Mouse (Mus musculus) embryo, embryonic 11 days (tissue): ENCODE results near the gene Uxs1.

Experiments used
- DNase-seq: peaks from one replicate; pipeline ENCODE4 v3.0.0-alpha.2; 2015

Uxs1 gene

DNA sequence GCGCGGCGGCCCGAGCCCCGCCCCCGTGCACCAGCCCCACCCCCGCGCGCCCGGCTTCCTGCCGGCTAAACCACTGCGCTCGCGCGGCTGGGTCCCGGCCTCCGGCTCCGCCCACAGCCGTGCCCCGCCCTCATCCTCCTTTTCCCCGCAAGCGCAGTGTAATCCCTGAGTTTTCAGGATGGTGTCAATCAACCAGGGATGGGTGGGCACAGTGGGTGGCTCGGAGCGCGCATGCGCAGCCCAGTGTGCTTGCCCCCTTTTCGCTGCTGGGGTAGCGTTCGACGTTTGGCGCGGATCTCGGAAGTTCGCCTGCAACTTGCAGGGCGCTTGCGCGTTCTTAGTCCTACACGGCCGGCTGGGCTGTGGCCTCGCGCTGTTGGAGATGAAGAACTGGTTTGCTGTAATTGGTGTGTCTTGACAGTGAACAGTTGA is at the start of gene Uxs1:
Gene Uxs1 (minus strand): TSS at position 38 of the 432 bp plus-strand sequence.
- peak; percentile 97 for DNase-seq

DNA sequence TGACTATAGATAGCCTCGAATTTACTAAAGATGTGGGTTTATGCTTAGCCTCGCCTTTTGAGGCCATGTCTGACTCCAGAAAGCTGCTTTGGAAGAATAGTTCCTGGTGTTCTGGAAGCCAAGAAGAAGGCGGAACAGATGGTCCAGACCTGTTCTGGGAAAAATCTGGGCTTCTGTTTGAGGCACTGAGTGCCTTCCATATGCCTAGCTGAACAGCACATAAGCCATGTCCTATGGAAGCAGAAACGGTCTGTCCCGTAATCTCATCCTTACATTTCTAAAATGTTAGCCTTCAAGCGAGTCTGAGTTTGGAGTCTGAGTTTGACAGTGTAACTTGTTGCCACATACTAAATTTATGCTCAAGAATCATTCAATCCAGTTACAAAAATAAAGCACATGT is 49.6 kb upstream of the Uxs1 start:
- no peak for DNase-seq

DNA sequence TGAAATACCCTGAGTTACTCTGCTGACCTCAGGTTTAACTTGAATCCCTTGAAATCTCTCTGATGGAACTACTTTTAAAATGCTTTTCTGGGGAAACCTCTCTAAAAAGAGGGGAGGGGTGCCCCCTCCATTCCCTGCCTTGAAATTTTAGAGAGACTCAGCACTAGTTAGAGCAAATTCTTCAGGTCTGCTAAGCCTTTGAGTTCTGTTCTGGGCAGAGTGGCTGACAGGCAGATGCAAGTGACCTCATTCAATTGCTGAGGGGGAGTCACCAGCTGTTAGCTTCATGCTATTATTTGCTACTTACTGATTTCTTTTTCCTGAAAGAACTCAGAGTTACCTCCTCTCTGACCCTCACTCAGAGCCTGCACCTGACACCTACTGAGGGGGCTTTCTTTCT is 43.5 kb upstream of the Uxs1 start:
- no peak for DNase-seq

DNA sequence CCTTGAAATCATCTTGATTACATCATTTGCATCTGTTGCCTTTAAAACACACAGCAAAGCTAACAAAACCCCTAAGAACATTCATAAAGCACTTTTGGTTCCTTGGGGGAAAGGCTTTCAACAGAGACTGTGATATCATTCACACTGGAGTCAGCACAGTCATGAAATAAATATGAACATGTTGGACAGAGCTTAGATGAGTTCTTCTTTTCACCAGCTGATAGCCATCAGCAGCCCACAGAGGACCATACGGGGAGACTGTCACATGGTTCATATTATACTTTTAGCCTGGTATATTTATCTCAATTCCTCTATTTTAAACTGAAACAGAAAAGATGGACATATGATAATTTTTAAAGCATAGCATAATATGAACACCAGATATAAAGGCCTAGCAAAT is 40.9 kb upstream of the Uxs1 start:
- DNase-seq: no peak

DNA sequence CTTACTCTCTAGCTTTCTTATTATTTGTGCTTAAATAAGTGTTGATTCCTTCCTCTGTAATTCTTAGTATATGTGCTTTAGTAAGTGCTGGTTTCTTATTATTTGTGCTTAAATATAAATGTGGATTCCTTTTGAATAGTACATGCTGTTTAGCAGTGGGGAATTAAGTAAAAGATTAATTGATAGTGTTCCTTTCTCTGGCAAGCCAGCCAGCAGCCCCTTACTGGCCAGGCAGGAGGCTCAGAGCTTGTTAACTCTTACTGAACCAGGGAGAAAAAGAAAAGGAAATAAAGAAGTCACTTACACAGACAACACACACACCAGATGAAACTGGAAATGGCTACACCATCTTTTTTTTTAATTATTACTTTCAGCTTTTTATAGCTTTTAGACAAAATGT is 37.2 kb upstream of the Uxs1 start:
- no peak for DNase-seq

DNA sequence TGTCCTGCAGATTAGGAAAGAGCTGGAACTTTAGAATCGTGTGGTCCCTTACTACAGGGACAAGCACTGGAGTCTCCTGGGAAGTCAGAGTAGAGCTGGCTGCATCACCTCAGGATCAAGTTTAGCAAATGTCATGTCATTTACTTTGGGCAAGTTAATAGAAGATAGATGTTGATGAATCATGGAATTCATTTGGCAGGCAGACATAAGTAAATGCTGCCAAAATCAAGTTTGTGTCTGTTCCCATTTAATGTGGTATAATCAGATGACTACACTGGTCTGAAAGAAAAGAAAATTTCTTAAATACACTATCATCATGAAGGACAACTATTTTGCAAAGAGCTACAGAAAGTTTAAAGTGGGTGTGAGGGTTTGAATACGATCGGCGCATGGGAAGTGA is 35.0 kb upstream of the Uxs1 start:
- DNase-seq: no peak

DNA sequence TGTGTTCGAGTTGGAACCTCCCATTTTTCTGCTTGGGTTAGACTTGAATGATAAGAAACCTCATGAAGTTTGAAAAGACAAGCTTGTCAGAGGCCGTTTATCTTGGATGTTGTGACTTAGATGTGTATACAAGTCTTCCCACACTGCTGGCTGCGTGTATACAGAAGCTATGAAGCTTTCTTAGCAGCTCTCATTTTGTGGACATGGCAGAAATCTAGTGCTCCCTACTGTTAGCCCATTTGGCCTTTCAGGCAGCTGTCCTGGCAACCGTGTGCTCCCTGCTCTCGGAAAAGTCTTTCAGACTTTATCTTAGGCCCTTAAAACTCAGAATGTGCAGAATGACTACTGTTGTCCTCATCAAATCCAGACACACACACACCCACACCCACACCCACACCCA is 31.4 kb upstream of the Uxs1 start:
- DNase-seq: no peak

DNA sequence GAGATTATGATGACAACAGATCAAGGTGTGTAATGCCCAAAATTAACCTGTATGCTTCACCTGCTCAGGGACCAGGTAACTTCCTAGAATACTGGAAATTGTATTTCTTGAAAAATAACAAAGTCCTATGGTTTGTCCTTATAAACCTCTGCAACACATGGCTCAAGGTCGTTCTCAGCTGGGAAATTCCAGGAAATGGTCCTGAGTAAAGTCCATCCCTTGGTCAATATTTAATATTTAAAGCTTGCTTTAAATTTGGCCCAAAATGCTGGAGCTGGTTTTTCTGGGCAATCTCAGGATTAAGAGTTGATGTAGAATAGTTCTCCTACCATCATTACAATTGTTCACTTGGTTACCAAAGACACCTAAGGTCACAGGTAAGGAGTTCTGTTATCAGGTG is 30.1 kb upstream of the Uxs1 start:
- no peak for DNase-seq

DNA sequence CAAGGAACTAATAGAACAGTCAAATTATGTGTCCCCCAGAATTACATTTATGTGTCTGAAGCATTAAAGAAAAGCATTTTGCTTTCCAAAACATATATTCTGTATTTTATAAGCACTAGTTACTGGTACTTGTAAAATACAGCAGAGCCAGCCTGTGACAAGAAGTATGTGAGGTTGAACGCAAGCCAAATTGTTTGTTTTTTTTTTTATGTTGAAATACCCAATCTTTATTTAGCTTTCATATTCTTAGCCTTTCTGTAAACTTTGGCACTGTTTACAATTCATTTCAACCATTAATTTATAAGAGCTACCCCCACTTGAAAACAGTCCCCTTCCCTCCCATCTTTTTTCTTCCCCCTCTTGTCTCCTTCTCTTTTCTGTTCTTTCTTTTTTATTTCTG is 28.0 kb upstream of the Uxs1 start:
- no peak for DNase-seq

DNA sequence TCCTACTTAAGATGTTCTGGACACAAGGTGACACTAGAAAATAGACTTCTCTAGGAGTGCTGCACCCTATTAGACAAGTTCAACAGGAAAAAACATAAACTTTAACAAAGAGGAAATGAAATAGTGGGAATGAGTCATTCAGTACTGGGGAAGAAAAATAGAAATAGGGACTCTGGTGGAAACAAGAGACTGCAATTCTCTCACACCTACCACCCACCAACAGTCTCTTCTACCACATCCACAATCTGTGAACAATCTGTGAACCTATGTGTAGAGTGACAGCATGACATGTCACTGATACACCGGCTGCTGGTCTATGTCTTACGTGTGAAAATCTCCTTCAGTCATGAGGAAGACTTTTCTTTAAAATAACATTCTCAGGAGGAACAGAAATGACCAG is 15.8 kb upstream of the Uxs1 start:
- DNase-seq: no peak

DNA sequence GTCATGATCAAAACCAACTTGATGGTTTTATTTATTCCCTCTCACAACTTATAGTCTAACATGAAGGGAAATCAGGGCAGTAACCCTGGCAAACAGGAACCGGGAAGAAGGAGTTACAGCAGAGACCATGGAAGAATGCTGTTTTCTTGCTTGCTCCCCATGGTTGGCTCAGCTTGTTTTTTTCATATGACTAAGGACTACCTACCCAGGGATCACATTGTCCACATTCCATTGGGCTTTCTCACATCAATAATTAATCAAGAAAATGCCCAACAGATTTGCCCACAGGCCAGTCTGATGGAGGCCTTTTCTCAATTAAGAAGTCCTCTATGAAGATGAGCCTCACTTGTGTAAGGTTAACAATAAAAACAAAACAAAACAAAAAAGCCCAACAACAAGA is 9.6 kb upstream of the Uxs1 start:
- DNase-seq: no peak

DNA sequence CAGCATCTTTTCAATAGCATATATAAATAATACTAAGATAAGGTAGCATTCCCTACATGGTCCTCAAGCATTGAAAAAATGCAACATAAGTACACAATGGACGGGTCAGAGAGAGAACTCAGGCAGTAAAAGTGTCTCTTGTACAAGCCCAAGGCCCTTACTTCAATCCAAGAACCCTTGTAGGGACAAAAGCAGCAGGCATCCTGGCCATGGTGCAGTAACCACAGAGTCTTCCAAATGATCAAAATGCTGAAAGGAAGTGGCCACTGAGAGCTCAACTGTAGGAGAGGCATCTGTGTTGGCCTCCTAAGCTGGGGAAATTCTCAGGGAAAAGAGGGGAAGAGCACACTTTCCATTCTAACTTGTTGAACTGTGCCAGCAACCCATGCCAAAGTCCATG is 2.5 kb upstream of the Uxs1 start:
- DNase-seq: no peak

DNA sequence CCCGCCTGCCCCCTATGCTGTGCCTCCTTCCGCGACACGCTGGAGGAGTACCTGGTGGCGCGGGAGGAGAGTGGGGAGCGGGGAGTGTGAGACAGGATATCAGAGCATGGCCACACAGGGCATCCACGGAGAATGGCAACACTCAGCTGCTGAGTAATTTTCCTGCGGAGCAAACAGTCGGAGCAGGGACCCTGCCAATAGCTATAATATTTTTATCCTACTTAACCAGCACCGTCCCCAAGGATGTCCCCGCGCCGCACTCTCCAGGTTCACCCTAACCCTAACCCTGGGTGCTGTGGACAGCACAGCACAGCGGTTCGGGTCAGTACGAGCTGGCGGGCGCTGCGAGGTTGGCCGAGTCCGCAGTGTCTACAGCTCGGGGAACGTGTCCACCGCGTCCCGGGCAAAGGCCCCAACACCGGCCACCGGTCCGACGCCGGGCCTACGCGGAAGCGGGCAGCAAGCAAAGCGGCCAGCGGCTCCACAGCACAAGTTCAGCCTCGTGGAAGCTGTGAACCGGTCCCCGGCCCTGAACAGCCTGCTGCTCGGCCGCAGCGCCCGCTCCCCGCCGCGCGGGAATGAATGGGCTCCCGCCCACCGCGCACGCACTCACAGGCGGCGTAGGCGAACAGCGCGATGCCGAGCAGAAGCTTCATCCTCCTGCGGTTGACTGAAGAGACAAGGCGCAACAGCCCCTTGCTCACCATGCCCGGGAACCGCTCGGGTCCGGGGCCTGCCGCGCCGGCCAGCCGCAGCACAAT is 418 bp downstream of the Uxs1 start:
- DNase-seq: peak; percentile 46

DNA sequence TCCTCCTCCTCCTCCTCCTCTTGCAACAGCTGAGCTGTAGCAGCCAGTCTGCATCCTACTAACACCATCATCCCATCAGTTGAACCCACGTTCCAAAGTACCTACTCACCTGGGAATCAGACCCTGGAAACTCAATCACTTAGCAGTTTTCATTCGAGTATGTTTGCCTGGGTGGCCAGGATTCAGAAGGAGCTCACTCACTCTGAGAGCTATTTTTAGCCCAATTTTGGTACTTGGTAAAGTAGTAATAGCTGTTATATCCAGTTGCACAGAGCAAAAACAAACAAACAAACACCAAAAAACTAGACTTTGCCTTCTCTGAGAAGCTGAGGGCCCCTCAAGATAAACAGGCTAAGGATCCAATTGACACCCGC is 985 bp downstream of the Uxs1 start:
- peak; percentile 19 for DNase-seq

DNA sequence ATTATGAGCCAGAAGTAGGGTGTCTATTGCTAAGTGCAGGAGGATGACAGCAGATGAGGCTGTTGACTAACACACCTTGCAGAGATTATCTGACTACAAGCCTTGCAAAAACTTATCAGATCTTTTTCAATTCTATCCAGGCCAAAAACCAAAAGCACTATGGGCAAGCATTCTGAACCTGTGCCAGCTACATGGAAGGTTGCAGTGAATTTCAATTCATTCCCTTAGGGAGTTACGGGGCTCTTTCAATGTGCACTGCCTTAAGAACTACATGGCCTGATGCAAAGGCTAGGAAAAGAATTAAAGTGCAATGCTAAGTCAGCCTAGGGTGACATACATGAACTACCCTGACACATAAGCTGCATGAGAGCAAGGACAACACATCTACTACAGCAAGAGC is 4.2 kb downstream of the Uxs1 start:
- no peak for DNase-seq

DNA sequence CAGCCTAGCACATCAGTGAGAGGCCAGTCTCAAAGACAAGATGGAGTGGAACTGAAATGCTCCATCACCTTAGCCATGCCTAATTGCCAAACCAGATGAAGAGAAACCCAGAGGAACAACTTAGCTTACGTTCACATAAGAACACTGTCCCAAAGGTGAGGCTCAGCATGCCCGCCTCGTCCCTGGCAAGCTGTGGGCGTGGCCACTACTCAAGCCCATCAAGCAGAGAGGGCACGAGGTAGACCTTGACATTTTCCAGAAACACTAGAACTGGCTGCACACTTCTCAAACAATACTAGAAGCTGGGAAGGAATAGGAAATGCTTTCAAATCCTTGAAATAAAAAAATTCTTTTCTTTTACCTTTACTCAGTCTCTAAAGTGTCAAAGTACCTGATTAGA is 5.0 kb downstream of the Uxs1 start:
- no peak for DNase-seq

DNA sequence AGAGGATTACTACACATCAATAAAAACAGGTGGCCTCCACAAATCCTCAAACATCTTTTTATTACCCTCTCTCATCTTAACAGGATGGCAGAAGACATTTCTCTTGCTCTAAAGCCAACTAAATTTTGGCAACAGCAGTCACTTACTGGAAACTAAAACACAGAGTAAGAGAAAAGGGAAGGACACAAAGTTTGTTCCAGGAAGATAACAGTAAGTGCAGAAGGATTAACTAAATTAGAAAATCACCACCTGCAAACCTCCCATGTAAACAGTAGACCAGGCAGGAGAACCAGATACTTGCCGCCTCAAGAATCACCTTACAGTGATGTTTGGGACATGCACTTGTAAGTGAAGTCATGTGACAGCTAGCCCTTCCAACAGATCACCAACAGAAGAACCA is 5.8 kb downstream of the Uxs1 start:
- no peak for DNase-seq

DNA sequence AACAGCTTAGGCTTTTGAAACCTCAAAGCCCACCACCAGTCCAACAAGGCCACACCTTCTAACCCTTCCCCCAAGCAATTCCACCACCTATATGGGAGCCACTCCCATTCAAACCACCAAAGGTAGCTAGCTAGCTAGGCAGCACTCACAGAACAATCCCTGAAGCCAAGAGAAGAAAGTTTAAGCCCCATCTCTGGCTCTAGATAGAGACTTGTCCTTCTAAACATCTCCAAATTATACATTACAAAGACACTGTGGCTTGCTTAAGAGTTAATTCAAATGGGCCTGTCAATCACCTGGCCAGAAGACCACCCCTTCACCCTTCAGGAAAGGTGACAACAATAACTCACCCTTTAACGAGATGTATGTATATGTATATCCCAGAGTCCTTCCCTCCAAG is 7.0 kb downstream of the Uxs1 start:
- no peak for DNase-seq

DNA sequence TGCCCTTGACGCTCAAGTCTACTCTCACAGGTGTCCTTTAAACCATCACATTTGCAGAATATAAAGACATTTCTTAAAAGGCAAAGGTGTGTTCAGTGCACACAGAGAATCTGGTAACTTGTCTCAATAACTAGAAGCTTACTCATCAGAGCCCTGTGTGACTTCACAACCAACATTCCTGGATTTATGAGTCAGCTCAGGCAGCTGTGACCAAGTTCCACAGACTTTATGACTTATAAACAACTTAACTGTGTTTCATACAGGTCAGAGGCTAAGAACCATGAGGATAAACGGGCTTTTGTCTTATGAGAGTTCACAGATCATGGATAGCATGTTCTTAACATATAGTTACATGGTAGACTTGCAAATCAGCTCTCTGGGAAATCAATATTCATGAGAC is 8.5 kb downstream of the Uxs1 start:
- no peak for DNase-seq

DNA sequence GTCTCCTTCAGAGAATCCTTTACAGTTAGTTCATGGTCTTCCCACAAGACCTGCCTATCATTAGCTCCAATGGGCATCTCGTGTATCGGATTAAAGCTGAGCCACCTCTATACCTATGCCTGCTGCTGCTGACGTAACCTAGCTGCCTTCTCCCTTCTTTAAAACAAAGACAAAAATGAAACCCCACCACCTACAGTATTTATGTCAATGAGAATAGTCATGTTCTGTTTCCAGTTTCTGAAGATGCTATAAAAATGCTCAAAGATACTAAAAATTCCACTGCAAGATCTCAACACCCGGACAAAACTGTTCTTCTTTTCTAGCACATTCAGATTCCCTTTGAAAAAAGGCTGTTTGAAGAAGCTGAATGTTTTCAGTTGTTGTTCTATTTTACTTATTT is 9.2 kb downstream of the Uxs1 start:
- no peak for DNase-seq

DNA sequence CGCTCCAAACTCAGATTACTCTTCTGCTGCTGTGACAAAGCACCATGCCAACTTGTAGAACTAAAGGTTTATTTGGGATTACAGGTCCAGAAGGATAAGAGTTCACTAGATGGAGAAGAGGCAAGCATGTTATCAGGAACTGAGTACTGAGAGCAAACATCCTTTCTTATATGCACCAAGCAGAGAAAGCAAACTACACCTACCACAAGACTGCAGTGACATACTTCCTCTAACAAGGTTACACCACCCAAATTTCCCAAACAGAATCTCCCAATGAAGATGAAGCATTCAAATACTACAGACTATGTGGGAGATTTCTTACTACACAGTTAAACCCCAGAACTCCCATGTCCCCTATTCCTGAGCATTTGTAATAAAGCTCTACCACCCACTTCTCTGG is 15.8 kb downstream of the Uxs1 start:
- DNase-seq: no peak

DNA sequence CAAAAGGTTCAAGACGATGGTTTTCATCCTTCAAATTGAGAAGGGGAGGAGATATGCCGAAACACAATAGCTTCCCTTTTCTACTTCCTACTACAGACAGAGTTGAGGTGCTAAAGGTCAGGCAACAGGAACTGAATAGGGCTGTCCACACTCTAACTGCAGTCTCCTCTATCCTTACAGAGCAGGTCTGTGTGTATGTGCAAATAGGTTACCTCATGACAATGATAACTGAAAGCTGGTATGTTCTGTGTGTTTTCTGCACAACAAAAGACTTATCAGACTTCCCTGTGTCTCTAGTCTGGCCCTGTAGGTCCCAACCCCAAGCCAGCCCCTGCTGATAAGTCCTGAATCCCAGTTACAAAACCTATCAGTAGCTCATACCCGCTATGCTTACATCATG is 16.5 kb downstream of the Uxs1 start:
- DNase-seq: no peak

DNA sequence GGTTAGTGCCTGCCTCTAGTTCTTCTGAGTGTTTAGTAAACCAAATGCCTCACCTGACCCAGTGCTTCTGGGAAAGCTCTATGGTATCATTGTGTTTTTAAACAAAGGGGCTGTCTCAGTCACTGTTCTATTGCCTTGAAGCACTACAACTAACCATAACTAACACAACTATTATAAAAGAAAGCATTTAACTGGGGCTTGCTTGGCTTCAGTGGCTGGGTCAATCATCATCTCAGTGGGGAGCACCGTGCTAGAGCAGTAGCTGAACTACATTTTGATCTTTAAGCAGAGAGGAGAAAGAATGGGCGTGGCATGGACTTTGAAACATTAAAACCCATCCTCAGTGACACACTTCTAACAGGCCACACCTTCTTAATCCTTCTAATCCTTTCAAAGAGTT is 18.2 kb downstream of the Uxs1 start:
- no peak for DNase-seq

DNA sequence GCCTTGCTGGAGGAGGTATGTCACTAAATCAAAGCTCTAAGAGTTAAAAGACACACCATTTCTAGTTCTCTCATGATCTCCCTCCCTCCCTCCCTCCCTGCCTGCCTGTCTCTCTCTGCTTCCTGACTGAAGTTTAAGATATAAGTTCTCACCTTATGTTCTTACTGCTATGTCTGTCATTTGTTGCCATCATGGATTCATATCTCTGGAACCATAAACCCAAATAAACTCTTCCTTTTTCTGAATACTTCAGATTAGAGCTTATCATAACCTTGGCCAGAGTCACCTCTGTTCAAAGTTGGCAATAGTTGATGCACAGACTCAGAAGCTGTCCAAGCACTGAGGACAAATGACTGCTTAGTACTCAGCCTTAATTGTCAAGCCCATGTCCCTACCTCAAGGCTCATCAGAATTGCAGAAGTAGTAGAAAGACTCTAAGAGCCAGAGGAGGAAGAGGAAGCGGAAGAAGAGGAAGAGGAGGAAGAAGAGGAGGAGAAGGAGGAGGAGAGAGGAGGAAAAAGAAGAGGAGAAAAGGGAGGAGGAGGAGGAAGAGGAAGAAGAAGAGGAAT is 23.6 kb downstream of the Uxs1 start:
- DNase-seq: no peak

DNA sequence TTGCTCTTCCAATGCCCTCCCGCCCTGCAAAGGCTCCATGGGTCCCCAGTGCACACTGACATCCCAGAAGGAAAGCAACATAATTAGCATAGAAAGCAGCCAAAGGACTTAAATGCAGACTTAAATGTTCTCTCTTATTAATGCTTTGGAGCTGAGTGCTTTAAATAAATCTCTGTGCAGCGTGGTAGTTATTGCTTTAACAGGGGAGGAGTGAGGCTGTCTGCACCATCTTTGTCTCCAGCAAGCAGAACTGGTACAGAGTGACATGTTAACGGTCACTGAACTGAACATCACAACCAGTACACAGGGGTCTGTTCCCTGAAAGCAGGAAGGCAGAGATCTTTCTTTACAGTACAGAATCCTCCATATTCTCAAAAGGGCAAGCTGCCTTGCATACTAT is 29.6 kb downstream of the Uxs1 start:
- DNase-seq: no peak
